Mouse (Mus musculus): ENCODE data around the gene Klc1. TPM values are rescaled to one million over a fixed set of nuclear protein-coding genes. Genes with fewer than 3 reads are reported as not detected.

Gene Klc1
- polyA plus RNA-seq, 1 experiment, result 70.9 TPM

DNA sequence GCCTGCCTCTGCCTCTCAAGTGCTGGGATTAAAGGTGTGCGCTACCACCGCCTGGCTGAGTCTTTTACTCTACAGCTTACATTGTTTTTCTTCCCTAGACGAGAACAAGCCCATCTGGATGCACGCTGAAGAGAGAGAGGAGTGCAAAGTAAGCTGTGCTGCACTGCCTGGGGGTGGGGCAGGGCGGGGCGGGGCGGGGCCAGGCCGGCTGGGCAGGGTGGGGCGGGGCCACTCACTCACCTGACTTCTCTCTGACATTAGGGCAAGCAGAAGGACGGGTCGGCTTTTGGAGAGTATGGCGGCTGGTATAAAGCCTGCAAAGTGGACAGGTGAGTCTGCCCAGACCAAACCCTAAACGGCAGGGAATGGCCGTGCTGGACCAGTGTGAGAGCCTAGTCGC, 26.5 kb downstream of the Klc1 start:
- Histone ChIP-seq H3K27ac (ENCODE audit: insufficient read depth, low read depth, low read length) (no peak overlapping the region), H3K4me3 (ENCODE audit: insufficient read depth, low read length) (no peak overlapping the region), H3K4me1 (ENCODE audit: control insufficient read depth, insufficient read depth, low read length) (no peaks in the 10 kb centered on the region)
- TF ChIP-seq POLR2A (IDR thresholded peaks at IDR 0.05; ENCODE audit: borderline replicate concordance, low read depth, low read length), result no peak
- no peak for TF ChIP-seq CTCF (IDR thresholded peaks at IDR 0.05; ENCODE audit: low read depth, low read length)

DNA sequence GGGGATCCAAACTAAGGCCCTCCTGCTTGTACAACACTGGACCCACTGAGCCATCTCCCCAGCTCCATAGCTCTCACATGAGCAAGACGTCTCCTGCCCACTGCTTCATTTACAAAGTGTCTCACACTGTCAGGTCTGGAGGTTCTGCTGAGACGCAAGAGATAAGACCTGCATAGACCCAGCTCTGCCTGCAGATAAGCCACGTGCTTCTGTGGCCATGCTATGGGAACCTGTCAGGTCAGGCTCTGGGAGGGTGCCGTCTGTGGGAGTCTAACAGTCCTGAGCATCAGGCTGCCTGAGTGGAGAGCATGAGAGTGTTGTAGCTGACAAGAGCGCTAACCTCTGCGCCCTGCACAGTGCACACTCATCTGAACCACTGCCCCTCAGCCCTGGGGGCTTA, 28.4 kb downstream of the Klc1 start:
- Histone ChIP-seq H3K27ac (ENCODE audit: insufficient read depth, low read depth, low read length) (no peak overlapping the region), H3K4me1 (ENCODE audit: control insufficient read depth, insufficient read depth, low read length) (no peaks in the 10 kb centered on the region)
- TF ChIP-seq POLR2A (IDR thresholded peaks at IDR 0.05; ENCODE audit: borderline replicate concordance, low read depth, low read length), result no peak
- no peak for TF ChIP-seq CTCF (IDR thresholded peaks at IDR 0.05; ENCODE audit: low read depth, low read length)

DNA sequence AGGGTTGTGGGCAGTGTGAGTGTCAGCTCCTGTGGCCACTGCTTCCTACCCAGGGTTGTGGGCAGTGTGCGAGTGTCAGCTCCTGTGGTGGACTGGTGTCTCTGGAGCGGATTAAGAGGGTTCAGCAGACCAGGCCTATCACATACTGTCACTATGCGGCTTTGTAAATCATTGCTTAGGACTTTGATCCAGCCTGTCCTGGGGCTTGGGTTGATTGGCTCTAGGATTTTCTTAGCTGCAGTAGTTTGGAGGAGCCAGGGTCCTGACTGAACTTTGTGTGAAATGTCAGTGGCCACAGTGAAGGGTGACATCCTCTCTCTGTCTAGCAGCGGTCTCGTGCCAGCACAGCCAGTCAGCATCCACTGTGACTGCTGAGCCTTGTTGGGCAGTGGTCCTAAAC, 31.4 kb downstream of the Klc1 start:
- TF ChIP-seq CTCF (IDR thresholded peaks at IDR 0.05; ENCODE audit: low read depth, low read length) (no peak), POLR2A (IDR thresholded peaks at IDR 0.05; ENCODE audit: borderline replicate concordance, low read depth, low read length) (no peak)
- Histone ChIP-seq H3K4me3 (ENCODE audit: insufficient read depth, low read length) (no peak overlapping the region), H3K27ac (ENCODE audit: insufficient read depth, low read depth, low read length) (no peak overlapping the region), H3K4me1 (ENCODE audit: control insufficient read depth, insufficient read depth, low read length) (no peaks in the 10 kb centered on the region)

More for the DNA sequence above, 28.4 kb downstream of the Klc1 start:
- H3K4me3 ChIP-seq (ENCODE audit: insufficient read depth, low read length), result no peak overlapping the region

DNA sequence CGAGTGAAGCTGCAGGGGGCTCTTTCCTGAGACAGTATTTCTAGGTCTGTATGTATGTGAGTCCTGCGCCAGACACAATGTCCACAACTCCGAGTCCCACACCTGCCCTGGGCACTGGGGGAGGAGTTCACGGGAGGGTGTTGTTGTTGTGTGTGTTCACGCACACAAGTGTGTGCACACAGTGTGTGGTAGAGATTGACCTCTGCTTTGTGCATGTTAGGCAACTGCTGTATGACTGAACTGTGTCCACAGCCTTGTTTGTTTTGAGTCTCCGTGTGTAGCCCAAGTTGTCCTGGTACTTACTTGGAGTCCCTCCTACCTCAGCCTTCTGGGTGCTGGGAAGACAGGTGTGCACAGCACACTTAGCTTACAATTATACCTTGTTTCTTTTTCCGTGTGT, 32.0 kb downstream of the Klc1 start:
- no peaks in the 10 kb centered on the region for H3K4me1 ChIP-seq (ENCODE audit: control insufficient read depth, insufficient read depth, low read length)
- no peak for TF ChIP-seq CTCF (IDR thresholded peaks at IDR 0.05; ENCODE audit: low read depth, low read length)
- no peak for TF ChIP-seq POLR2A (IDR thresholded peaks at IDR 0.05; ENCODE audit: borderline replicate concordance, low read depth, low read length)
- no peak overlapping the region for H3K4me3 ChIP-seq (ENCODE audit: insufficient read depth, low read length)
- no peak overlapping the region for H3K27ac ChIP-seq (ENCODE audit: insufficient read depth, low read depth, low read length)

DNA sequence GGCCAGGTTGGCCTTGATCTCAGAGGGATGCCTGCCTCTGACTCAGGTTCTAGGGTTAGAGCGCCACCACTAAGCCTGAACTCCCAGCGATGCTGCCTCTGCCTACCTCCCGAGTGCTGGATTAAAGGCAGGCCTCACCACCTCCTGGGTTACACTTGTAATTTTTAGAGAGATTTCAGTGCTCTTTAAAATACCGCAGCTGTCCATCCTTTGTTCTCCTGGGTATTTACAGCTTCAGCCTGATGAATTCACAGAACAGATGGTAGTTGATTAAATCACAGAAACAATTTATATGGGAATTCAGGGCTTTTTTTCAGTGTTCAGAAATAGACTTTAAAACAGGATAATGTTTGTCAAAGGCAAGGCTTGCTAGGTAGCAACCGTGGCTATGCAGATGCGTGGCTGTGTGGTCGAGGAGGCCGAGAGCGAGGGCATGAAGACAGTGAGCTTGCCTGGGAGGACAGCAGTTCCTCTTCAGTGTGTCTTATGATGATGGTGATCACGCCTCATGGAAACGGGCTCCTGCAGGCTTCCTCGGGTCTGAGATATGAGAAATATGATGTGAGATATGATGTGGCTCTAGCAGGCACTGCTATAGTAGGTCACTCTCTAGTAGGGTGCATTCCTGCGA, 32.9 kb downstream of the Klc1 start:
- no peak overlapping the region for H3K27ac ChIP-seq (ENCODE audit: insufficient read depth, low read depth, low read length)
- H3K4me3 ChIP-seq (ENCODE audit: insufficient read depth, low read length), result no peak overlapping the region
- no peak for TF ChIP-seq CTCF (IDR thresholded peaks at IDR 0.05; ENCODE audit: low read depth, low read length)
- TF ChIP-seq POLR2A (IDR thresholded peaks at IDR 0.05; ENCODE audit: borderline replicate concordance, low read depth, low read length), result no peak
- no peaks in the 10 kb centered on the region for H3K4me1 ChIP-seq (ENCODE audit: control insufficient read depth, insufficient read depth, low read length)

DNA sequence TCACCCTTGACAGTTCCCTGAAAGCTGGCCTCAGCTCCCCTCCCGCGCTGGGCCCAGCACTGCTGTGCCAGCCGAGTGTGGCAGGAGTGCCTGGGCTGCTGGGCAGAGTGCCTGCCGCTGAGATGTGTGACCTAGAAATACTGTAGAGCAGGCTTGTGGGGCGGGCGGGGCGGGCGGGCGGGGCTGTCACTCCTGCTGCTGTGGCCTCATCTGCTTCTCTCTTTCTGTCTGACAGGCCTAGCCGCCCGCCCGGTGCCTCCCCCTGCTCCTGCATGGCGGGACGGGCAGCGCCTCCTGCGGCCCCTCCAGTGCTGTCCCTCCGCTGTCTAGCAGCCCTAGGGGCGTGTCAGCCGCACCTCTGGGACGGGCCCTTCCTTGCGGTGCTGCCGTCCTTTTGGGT, 35.5 kb downstream of the Klc1 start:
- Histone ChIP-seq H3K27ac (ENCODE audit: insufficient read depth, low read depth, low read length) (no peak overlapping the region), H3K4me1 (ENCODE audit: control insufficient read depth, insufficient read depth, low read length) (no peaks in the 10 kb centered on the region), H3K4me3 (ENCODE audit: insufficient read depth, low read length) (no peak overlapping the region)
- TF ChIP-seq CTCF (IDR thresholded peaks at IDR 0.05; ENCODE audit: low read depth, low read length) (no peak), POLR2A (IDR thresholded peaks at IDR 0.05; ENCODE audit: borderline replicate concordance, low read depth, low read length) (no peak)

DNA sequence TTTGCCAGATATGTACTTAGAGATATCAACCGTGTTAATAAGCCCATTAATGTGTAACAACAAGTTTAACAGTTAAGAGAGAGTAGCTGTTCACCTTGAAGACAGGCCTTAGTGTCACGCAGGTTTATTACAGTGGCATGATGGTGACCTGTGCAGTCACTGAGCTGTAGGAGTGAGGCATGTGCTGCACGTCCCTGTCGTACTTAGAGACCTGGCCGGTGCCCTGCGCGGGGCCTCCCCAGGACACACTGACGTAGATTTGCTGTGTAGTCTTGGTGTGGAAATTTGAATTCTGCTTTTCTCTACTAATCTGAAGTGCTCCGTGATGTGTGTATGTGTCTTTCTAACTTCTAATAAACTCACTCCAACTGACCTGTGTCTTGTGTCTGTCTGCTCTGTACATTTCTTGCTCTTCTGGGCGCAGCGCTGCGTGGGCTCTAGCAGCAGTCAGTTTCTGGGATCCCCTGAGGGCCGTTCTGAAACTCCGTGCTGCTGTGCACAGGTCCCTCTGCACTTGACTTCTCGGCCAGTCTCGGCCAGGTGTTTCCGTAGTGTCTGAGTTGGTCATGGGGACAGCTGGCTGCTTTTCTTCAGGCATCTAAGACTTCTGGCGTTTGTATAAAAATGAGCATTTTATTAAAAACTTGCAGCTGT, 36.0 kb downstream of the Klc1 start:
- Histone ChIP-seq H3K4me1 (ENCODE audit: control insufficient read depth, insufficient read depth, low read length) (no peaks in the 10 kb centered on the region), H3K27ac (ENCODE audit: insufficient read depth, low read depth, low read length) (no peak overlapping the region), H3K4me3 (ENCODE audit: insufficient read depth, low read length) (no peak overlapping the region)
- no peak for TF ChIP-seq POLR2A (IDR thresholded peaks at IDR 0.05; ENCODE audit: borderline replicate concordance, low read depth, low read length)
- no peak for TF ChIP-seq CTCF (IDR thresholded peaks at IDR 0.05; ENCODE audit: low read depth, low read length)

DNA sequence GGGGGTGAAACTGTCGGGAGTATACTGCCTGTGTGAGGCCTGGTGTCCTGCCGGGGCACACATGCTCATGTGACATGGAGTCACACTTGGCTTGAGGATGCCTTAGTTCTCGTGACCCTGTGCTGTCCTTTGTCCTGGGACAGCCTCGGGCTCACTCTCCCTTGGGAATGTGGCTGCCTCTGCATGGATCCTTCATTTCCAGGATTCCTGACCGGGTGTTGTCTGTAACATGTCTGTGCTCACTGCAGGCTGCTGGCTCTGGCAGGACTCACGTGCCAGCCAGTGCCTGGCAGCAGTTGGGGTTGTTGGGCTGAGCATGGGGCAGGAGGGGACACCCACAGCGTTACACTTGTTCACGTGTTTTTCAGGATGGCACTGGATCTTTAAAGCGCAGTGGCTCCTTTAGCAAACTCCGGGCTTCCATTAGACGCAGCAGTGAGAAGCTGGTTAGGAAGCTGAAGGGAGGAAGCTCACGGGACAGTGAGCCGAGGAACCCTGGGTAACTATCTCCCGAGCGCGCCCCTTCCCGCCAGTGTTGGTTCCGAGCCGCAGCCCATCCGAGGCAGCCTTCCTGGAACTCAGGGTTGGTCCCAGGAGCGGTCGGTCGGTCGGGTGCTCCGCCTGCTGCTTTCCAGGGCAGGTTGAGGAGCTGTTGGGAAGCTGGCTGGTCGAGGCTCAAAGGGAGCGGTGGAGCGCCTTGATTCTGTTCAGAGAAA, 36.7 kb downstream of the Klc1 start:
- Histone ChIP-seq H3K4me1 (ENCODE audit: control insufficient read depth, insufficient read depth, low read length) (no peaks in the 10 kb centered on the region), H3K4me3 (ENCODE audit: insufficient read depth, low read length) (no peak overlapping the region), H3K27ac (ENCODE audit: insufficient read depth, low read depth, low read length) (no peak overlapping the region)
- TF ChIP-seq CTCF (IDR thresholded peaks at IDR 0.05; ENCODE audit: low read depth, low read length) (no peak), POLR2A (IDR thresholded peaks at IDR 0.05; ENCODE audit: borderline replicate concordance, low read depth, low read length) (no peak)

DNA sequence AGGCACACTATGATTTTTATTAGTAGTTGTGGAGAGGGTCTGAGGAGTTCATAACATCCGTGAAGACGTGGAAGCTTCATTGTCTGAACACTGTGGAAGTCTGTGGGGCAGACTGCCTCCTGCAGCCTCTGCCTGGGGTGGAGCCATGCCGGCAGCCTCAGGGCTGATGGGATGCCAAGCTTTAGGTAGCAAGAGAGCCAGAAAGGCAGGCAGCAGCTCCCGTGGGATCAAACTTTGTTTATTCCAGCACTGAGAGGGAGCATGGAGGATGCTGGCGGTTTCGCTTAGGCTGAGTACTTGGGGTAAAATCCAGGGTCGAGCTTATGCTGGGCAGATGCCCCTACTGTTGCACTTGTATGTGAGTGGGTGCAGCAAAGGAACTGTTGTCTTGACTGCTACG, 38.6 kb downstream of the Klc1 start:
- no peak overlapping the region for H3K4me3 ChIP-seq (ENCODE audit: insufficient read depth, low read length)
- no peak for TF ChIP-seq CTCF (IDR thresholded peaks at IDR 0.05; ENCODE audit: low read depth, low read length)
- no peak for TF ChIP-seq POLR2A (IDR thresholded peaks at IDR 0.05; ENCODE audit: borderline replicate concordance, low read depth, low read length)
- no peaks in the 10 kb centered on the region for H3K4me1 ChIP-seq (ENCODE audit: control insufficient read depth, insufficient read depth, low read length)

DNA sequence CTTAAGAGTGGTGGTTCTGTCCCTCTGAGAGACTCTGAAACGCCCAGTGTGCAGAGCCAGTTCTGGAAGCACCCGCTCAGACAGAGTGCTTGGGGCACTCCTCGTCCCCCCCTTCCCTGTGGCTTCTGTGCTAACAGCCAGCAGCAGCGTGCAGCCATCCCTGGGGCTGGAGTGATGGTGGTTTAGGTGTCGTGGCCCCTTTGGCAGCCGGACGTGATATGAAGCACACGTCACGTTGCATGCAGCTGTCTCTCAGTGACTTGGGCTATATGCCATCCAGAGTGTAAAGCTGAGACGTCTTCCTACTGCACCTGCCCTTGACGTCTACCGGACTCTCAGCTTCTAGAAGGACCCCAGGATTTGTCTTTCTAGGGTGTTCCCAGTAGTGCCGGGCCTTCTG, 39.8 kb downstream of the Klc1 start:
- H3K4me3 ChIP-seq (ENCODE audit: insufficient read depth, low read length), result no peak overlapping the region
- no peak for TF ChIP-seq CTCF (IDR thresholded peaks at IDR 0.05; ENCODE audit: low read depth, low read length)
- TF ChIP-seq POLR2A (IDR thresholded peaks at IDR 0.05; ENCODE audit: borderline replicate concordance, low read depth, low read length), result no peak
- H3K4me1 ChIP-seq (ENCODE audit: control insufficient read depth, insufficient read depth, low read length), result no peaks in the 10 kb centered on the region
- H3K27ac ChIP-seq (ENCODE audit: insufficient read depth, low read depth, low read length), result no peak overlapping the region

More for the DNA sequence above, 38.6 kb downstream of the Klc1 start:
- no peak overlapping the region for H3K27ac ChIP-seq (ENCODE audit: insufficient read depth, low read depth, low read length)

Data from bone marrow macrophage, adult 2 months (primary cell).